Mouse (Mus musculus) midbrain, embryonic 10.5 days (tissue): Measurements from ENCODE around the gene Mok. TPM values are rescaled to one million over a fixed set of nuclear protein-coding genes. Genes with fewer than 3 reads are reported as not detected.

Experiments used
- DNase-seq: peaks from one replicate; pipeline ENCODE4 v3.0.0-alpha.2; 2017; ENCODE audit warnings: low spot score
- H3K27ac ChIP-seq: fragments of 300-500 bp; sonication (generic); replicated peaks from 2 replicates; pipeline ENCODE4 v1.5.1; 2016; ENCODE audit warnings: mild to moderate bottlenecking
- H3K27me3 ChIP-seq: fragments of 300-500 bp; sonication (generic); 2 replicates; pipeline ENCODE4 v1.6.1; 2016; ENCODE audit warnings: low read depth, mild to moderate bottlenecking; ENCODE audit not compliant: poor library complexity, severe bottlenecking
- H3K36me3 ChIP-seq: fragments of 300-500 bp; sonication (generic); 2 replicates; pipeline ENCODE4 v1.6.1; 2016; ENCODE audit warnings: mild to moderate bottlenecking, moderate library complexity
- H3K4me1 ChIP-seq: fragments of 300-500 bp; sonication (generic); 2 replicates; pipeline ENCODE4 v1.6.1; 2016
- H3K4me3 ChIP-seq: fragments of 300-500 bp; sonication (generic); 2 replicates; pipeline ENCODE4 v1.5.1; 2016; ENCODE audit warnings: mild to moderate bottlenecking, moderate library complexity
- H3K9me3 ChIP-seq: fragments of 300-500 bp; sonication (generic); replicated peaks from 2 replicates; pipeline ENCODE4 v1.6.1; 2016; ENCODE audit warnings: mild to moderate bottlenecking
- WGBS: fragments of 180-500 bp; shearing (Covaris S2); methylation state at CpG from one replicate; pipeline ENCODE4 v1.1.7; 2016; 5-methylcytosine and 5-hydroxymethylcytosine counted together
- polyA plus RNA-seq: library from polyadenylated mRNA; unstranded; fragments of >200 nt; fragmentation: Nextera tagmentation; extraction: Ambion mirVana; gene quantifications from 2 replicates; pipeline ENCODE4 v1.2.1, GENCODE M21; 2016

Gene Mok
- polyA plus RNA-seq, 1 experiment from 2014 or later: 10.1 TPM

GRCm38 (mm10) chr12:110797202-110797601, 43.5 kb downstream of the Mok start:
- H3K36me3 ChIP-seq: peaks cover 44% of the 10 kb centered on the region
- no peak overlapping the region for H3K27ac ChIP-seq
- H3K27me3 ChIP-seq: no peaks in the 10 kb centered on the region
- DNase-seq: no peak
- 91% methylated on average over 6 of the region's 6 CpGs for WGBS
- H3K4me3 ChIP-seq: no peak overlapping the region
- H3K4me1 ChIP-seq: peaks cover 4% of the 10 kb centered on the region; the same call in 1 of the 2 replicates
- H3K9me3 ChIP-seq: no peaks in the 10 kb centered on the region

GRCm38 (mm10) chr12:110796748-110797147, 44.0 kb downstream of the Mok start:
- H3K4me3 ChIP-seq: no peak overlapping the region
- no peaks in the 10 kb centered on the region for H3K27me3 ChIP-seq
- H3K4me1 ChIP-seq: no peaks in the 10 kb centered on the region
- no peaks in the 10 kb centered on the region for H3K9me3 ChIP-seq
- H3K36me3 ChIP-seq: peaks cover 42% of the 10 kb centered on the region
- no peak for DNase-seq
- no peak overlapping the region for H3K27ac ChIP-seq
- WGBS: 86% methylated on average over 6 of the region's 6 CpGs

- no peak overlapping the region for H3K4me3 ChIP-seq
- 94% methylated on average over 6 of the region's 6 CpGs for WGBS
- H3K27me3 ChIP-seq: no peaks in the 10 kb centered on the region
- H3K4me1 ChIP-seq: no peaks in the 10 kb centered on the region
- H3K36me3 ChIP-seq: peaks cover 39% of the 10 kb centered on the region
- DNase-seq: no peak
- H3K9me3 ChIP-seq: no peaks in the 10 kb centered on the region
- no peak overlapping the region for H3K27ac ChIP-seq
These were observed 45.7 kb downstream of the Mok start for GRCm38 (mm10) chr12:110795035-110795434.

- no peak for DNase-seq
- WGBS: 96% methylated on average over 8 of the region's 8 CpGs
- Histone ChIP-seq H3K27me3 (no peaks in the 10 kb centered on the region), H3K4me3 (no peak overlapping the region), H3K27ac (no peak overlapping the region), H3K36me3 (peaks cover 32% of the 10 kb centered on the region), H3K9me3 (no peaks in the 10 kb centered on the region), H3K4me1 (no peaks in the 10 kb centered on the region)
These were observed 49.7 kb downstream of the Mok start for GRCm38 (mm10) chr12:110791026-110791425.

- H3K4me1 ChIP-seq: no peaks in the 10 kb centered on the region
- H3K27me3 ChIP-seq: no peaks in the 10 kb centered on the region
- no peak overlapping the region for H3K27ac ChIP-seq
- peaks cover 32% of the 10 kb centered on the region for H3K36me3 ChIP-seq
- no peaks in the 10 kb centered on the region for H3K9me3 ChIP-seq
- WGBS: 85% methylated on average over 4 of the region's 4 CpGs
- no peak for DNase-seq
- no peak overlapping the region for H3K4me3 ChIP-seq
These were observed 50.2 kb downstream of the Mok start for GRCm38 (mm10) chr12:110790580-110790979.

GRCm38 (mm10) chr12:110786243-110786642, 54.5 kb downstream of the Mok start:
- WGBS: 87% methylated on average over 4 of the region's 4 CpGs
- Histone ChIP-seq H3K9me3 (no peaks in the 10 kb centered on the region), H3K27me3 (no peaks in the 10 kb centered on the region), H3K4me1 (no peaks in the 10 kb centered on the region), H3K36me3 (peaks cover 40% of the 10 kb centered on the region), H3K4me3 (no peak overlapping the region), H3K27ac (no peak overlapping the region)
- no peak for DNase-seq

GRCm38 (mm10) chr12:110784211-110784610, 56.5 kb downstream of the Mok start:
- H3K27ac ChIP-seq: no peak overlapping the region
- no peaks in the 10 kb centered on the region for H3K27me3 ChIP-seq
- 95% methylated on average over 2 of the region's 2 CpGs for WGBS
- DNase-seq: no peak
- peaks cover 56% of the 10 kb centered on the region for H3K36me3 ChIP-seq
- no peak overlapping the region for H3K4me3 ChIP-seq
- H3K4me1 ChIP-seq: no peaks in the 10 kb centered on the region
- no peaks in the 10 kb centered on the region for H3K9me3 ChIP-seq

GRCm38 (mm10) chr12:110782278-110782677, 58.5 kb downstream of the Mok start:
- Histone ChIP-seq H3K27me3 (no peaks in the 10 kb centered on the region), H3K27ac (no peak overlapping the region), H3K4me1 (no peaks in the 10 kb centered on the region), H3K36me3 (peaks cover 56% of the 10 kb centered on the region), H3K4me3 (no peak overlapping the region), H3K9me3 (no peaks in the 10 kb centered on the region)
- WGBS: 100% methylated on average over 1 of the region's 1 CpGs
- no peak for DNase-seq

- no peak overlapping the region for H3K4me3 ChIP-seq
- no peak overlapping the region for H3K27ac ChIP-seq
- no peaks in the 10 kb centered on the region for H3K27me3 ChIP-seq
- H3K36me3 ChIP-seq: peaks cover 53% of the 10 kb centered on the region
- H3K4me1 ChIP-seq: no peaks in the 10 kb centered on the region
- no peaks in the 10 kb centered on the region for H3K9me3 ChIP-seq
- no peak for DNase-seq
- WGBS: 86% methylated on average over 8 of the region's 8 CpGs
These were observed 59.6 kb downstream of the Mok start for GRCm38 (mm10) chr12:110781181-110781580.

- 89% methylated on average over 7 of the region's 7 CpGs for WGBS
- no peak for DNase-seq
- no peak overlapping the region for H3K4me3 ChIP-seq
- H3K27ac ChIP-seq: no peak overlapping the region
- peaks cover 9% of the 10 kb centered on the region for H3K4me1 ChIP-seq
- H3K9me3 ChIP-seq: no peaks in the 10 kb centered on the region
- peaks cover 39% of the 10 kb centered on the region for H3K36me3 ChIP-seq
- H3K27me3 ChIP-seq: no peaks in the 10 kb centered on the region
These were observed 61.4 kb downstream of the Mok start for GRCm38 (mm10) chr12:110779296-110779695.

- peaks cover 9% of the 10 kb centered on the region for H3K4me1 ChIP-seq
- peaks cover 36% of the 10 kb centered on the region for H3K36me3 ChIP-seq
- no peaks in the 10 kb centered on the region for H3K9me3 ChIP-seq
- no peak for DNase-seq
- no peak overlapping the region for H3K4me3 ChIP-seq
- H3K27ac ChIP-seq: no peak overlapping the region
- WGBS: 86% methylated on average over 5 of the region's 5 CpGs
- H3K27me3 ChIP-seq: no peaks in the 10 kb centered on the region
These were observed 62.9 kb downstream of the Mok start for GRCm38 (mm10) chr12:110777853-110778252.

- H3K4me3 ChIP-seq: no peak overlapping the region
- WGBS: 81% methylated on average over 5 of the region's 5 CpGs
- peaks cover 17% of the 10 kb centered on the region for H3K36me3 ChIP-seq
- no peaks in the 10 kb centered on the region for H3K9me3 ChIP-seq
- H3K27ac ChIP-seq: no peak overlapping the region
- no peaks in the 10 kb centered on the region for H3K27me3 ChIP-seq
- DNase-seq: no peak
- peaks cover 9% of the 10 kb centered on the region for H3K4me1 ChIP-seq
These were observed 64.9 kb downstream of the Mok start for GRCm38 (mm10) chr12:110775628-110776426.

- peaks cover 9% of the 10 kb centered on the region for H3K4me1 ChIP-seq
- no peaks in the 10 kb centered on the region for H3K27me3 ChIP-seq
- H3K4me3 ChIP-seq: no peak overlapping the region
- 96% methylated on average over 6 of the region's 6 CpGs for WGBS
- H3K36me3 ChIP-seq: no peaks in the 10 kb centered on the region
- no peak for DNase-seq
- no peaks in the 10 kb centered on the region for H3K9me3 ChIP-seq
- no peak overlapping the region for H3K27ac ChIP-seq
These were observed 68.8 kb downstream of the Mok start for GRCm38 (mm10) chr12:110771961-110772360.
